Mouse (Mus musculus) liver, postnatal 0 days (tissue): Measurements from ENCODE around the gene Cramp1l.

Experiments used
- CTCF ChIP-seq: sonication (generic); IDR thresholded peaks from 2 replicates; pipeline ENCODE4 v1.5.1; 2016; ENCODE audit warnings: antibody characterized with exemption, low read depth
- EP300 ChIP-seq: IDR thresholded peaks from 2 replicates; pipeline ENCODE4 v1.6.1; 2016; ENCODE audit warnings: antibody characterized with exemption, low read depth, mild to moderate bottlenecking

GRCm38 (mm10) chr17:25047143-25047542, 31.6 kb upstream of the Cramp1l start:
- TF ChIP-seq CTCF (no peak), EP300 (no peak)
